Mouse (Mus musculus) hindbrain, embryonic 16.5 days (tissue): ENCODE measurements around the gene Olfr65. TPM values are rescaled to one million over a fixed set of nuclear protein-coding genes. Genes with fewer than 3 reads are reported as not detected.

ENCODE experiments used
- ATAC-seq: fragments of 200-750 bp; cut with Nextera tagmentation; 2 replicates; pipeline ENCODE4 v1.8.0; 2017; ENCODE audit warnings: moderate TSS enrichment, moderate library complexity
- H3K27ac ChIP-seq: fragments of 300-500 bp; sonication (generic); 2 replicates; pipeline ENCODE4 v1.5.1; 2014; ENCODE audit warnings: low read depth, mild to moderate bottlenecking, control low read depth, low read length, moderate library complexity
- H3K27me3 ChIP-seq: fragments of 300-500 bp; sonication (generic); replicated peaks from 2 replicates; pipeline ENCODE4 v1.6.1; 2014; ENCODE audit warnings: low read length; ENCODE audit not compliant: control insufficient read depth, insufficient read depth
- H3K36me3 ChIP-seq: fragments of 300-500 bp; sonication (generic); 2 replicates; pipeline ENCODE4 v1.6.1; 2014; ENCODE audit warnings: mild to moderate bottlenecking, low read length, moderate library complexity, mixed read lengths; ENCODE audit not compliant: control insufficient read depth, insufficient read depth
- H3K4me1 ChIP-seq: fragments of 300-500 bp; sonication (generic); 2 replicates; pipeline ENCODE4 v1.6.1; 2014; ENCODE audit warnings: low read depth, low read length; ENCODE audit not compliant: control insufficient read depth, insufficient read depth
- H3K4me2 ChIP-seq: fragments of 300-500 bp; sonication (generic); 2 replicates; pipeline ENCODE4 v1.6.1; 2014; ENCODE audit warnings: mild to moderate bottlenecking, low read length, control low read depth, moderate library complexity
- H3K4me3 ChIP-seq: fragments of 300-500 bp; sonication (generic); 2 replicates; pipeline ENCODE4 v1.5.1; 2014; ENCODE audit warnings: mild to moderate bottlenecking, low read length, control low read depth, moderate library complexity
- H3K9ac ChIP-seq: fragments of 300-500 bp; sonication (generic); 2 replicates; pipeline ENCODE4 v1.6.1; 2014; ENCODE audit warnings: low read depth, mild to moderate bottlenecking, control low read depth, low read length, moderate library complexity
- H3K9me3 ChIP-seq: fragments of 300-500 bp; sonication (generic); 2 replicates; pipeline ENCODE4 v1.6.1; 2014; ENCODE audit warnings: mild to moderate bottlenecking, low read length, moderate library complexity; ENCODE audit not compliant: control insufficient read depth
- WGBS: fragments of 180-500 bp; shearing (Covaris S2); extraction: QIAGEN DNeasy Blood & Tissue Kit; methylation state at CpG from one replicate; pipeline ENCODE4 v1.1.7; 2014; 5-methylcytosine and 5-hydroxymethylcytosine counted together
- polyA plus RNA-seq: library from polyadenylated mRNA; unstranded; fragments of >200 nt; fragmentation: Nextera tagmentation; extraction: Ambion mirVana; gene quantifications from 2 replicates; pipeline ENCODE4 v1.2.1, GENCODE M21; 2015

The Olfr65 gene
- polyA plus RNA-seq, 1 experiment from 2014 or later = not detected

- H3K9ac ChIP-seq = no peak within 1 kb of the TSS
- no peak within 1 kb of the TSS for H3K4me3 ChIP-seq
- H3K27me3 ChIP-seq = no peaks in the 10 kb centered on the region
- H3K36me3 ChIP-seq = no peaks in the 10 kb centered on the region
- H3K4me1 ChIP-seq = no peaks in the 10 kb centered on the region
- no peak within 1 kb of the TSS for H3K4me2 ChIP-seq
- ATAC-seq = no peak
- H3K9me3 ChIP-seq = no peaks in the 10 kb centered on the region
- H3K27ac ChIP-seq = no peak within 1 kb of the TSS
Observed at GRCm38 (mm10) chr7:103886152-103886551, 17.1 kb upstream of the Olfr65 start, which contains the start of gene Olfr66. Olfr66 (minus strand) TSS chr7:103886252.

- Histone ChIP-seq H3K36me3 (no peaks in the 10 kb centered on the region), H3K9me3 (no peaks in the 10 kb centered on the region), H3K4me3 (no peak within 1 kb of the TSS), H3K27me3 (no peaks in the 10 kb centered on the region), H3K4me1 (no peaks in the 10 kb centered on the region), H3K9ac (no peak within 1 kb of the TSS), H3K27ac (no peak within 1 kb of the TSS), H3K4me2 (no peak within 1 kb of the TSS)
- 79% methylated on average over 1 of the region's 1 CpGs for whole genome bisulfite sequencing
- ATAC-seq = no peak
Observed at GRCm38 (mm10) chr7:103894385-103894784, 8.9 kb upstream of the Olfr65 start, which contains the start of gene Olfr64. Olfr64 (minus strand) TSS chr7:103894485.

- no peak overlapping the region for H3K4me2 ChIP-seq
- no peak for ATAC-seq
- H3K4me3 ChIP-seq = no peak overlapping the region
- H3K27ac ChIP-seq = no peak overlapping the region
- no peaks in the 10 kb centered on the region for H3K9me3 ChIP-seq
- H3K9ac ChIP-seq = no peak overlapping the region
- no peaks in the 10 kb centered on the region for H3K27me3 ChIP-seq
- no peaks in the 10 kb centered on the region for H3K4me1 ChIP-seq
- 67% methylated on average over 3 of the region's 3 CpGs for WGBS
- no peaks in the 10 kb centered on the region for H3K36me3 ChIP-seq
Observed at GRCm38 (mm10) chr7:103910047-103910446, 6.8 kb downstream of the Olfr65 start.

GRCm38 (mm10) chr7:103912969-103913511 is 9.8 kb downstream of the Olfr65 start:
- H3K4me1 ChIP-seq = no peaks in the 10 kb centered on the region
- H3K27me3 ChIP-seq = no peaks in the 10 kb centered on the region
- WGBS = 47% methylated on average over 8 of the region's 8 CpGs
- no peaks in the 10 kb centered on the region for H3K9me3 ChIP-seq
- H3K9ac ChIP-seq = no peak overlapping the region
- H3K27ac ChIP-seq = no peak overlapping the region
- H3K4me2 ChIP-seq = no peak overlapping the region
- no peak overlapping the region for H3K4me3 ChIP-seq
- no peak for ATAC-seq
- no peaks in the 10 kb centered on the region for H3K36me3 ChIP-seq

- H3K9ac ChIP-seq = no peak overlapping the region
- no peaks in the 10 kb centered on the region for H3K9me3 ChIP-seq
- no peaks in the 10 kb centered on the region for H3K4me1 ChIP-seq
- no peaks in the 10 kb centered on the region for H3K27me3 ChIP-seq
- H3K36me3 ChIP-seq = no peaks in the 10 kb centered on the region
- H3K4me3 ChIP-seq = no peak overlapping the region
- no peak overlapping the region for H3K27ac ChIP-seq
- no peak overlapping the region for H3K4me2 ChIP-seq
- ATAC-seq = no peak
Observed at GRCm38 (mm10) chr7:103915338-103915737, 12.1 kb downstream of the Olfr65 start.

GRCm38 (mm10) chr7:103928525-103928924 is 25.2 kb downstream of the Olfr65 start, which contains the start of gene Olfr631:
Olfr631 (plus strand) TSS chr7:103928825.
- Histone ChIP-seq H3K9ac (no peak within 1 kb of the TSS), H3K4me1 (no peaks in the 10 kb centered on the region), H3K27ac (no peak within 1 kb of the TSS), H3K27me3 (no peaks in the 10 kb centered on the region), H3K4me3 (no peak within 1 kb of the TSS), H3K36me3 (no peaks in the 10 kb centered on the region), H3K9me3 (no peaks in the 10 kb centered on the region), H3K4me2 (no peak within 1 kb of the TSS)
- no peak for ATAC-seq

- no peak within 1 kb of the TSS for H3K4me3 ChIP-seq
- ATAC-seq = no peak
- no peaks in the 10 kb centered on the region for H3K36me3 ChIP-seq
- H3K27ac ChIP-seq = no peak within 1 kb of the TSS
- no peaks in the 10 kb centered on the region for H3K27me3 ChIP-seq
- no peaks in the 10 kb centered on the region for H3K4me1 ChIP-seq
- H3K9me3 ChIP-seq = no peaks in the 10 kb centered on the region
- no peak within 1 kb of the TSS for H3K9ac ChIP-seq
- WGBS = 78% methylated on average over 2 of the region's 2 CpGs
- H3K4me2 ChIP-seq = no peak within 1 kb of the TSS
Observed at GRCm38 (mm10) chr7:103934264-103934663, 31.0 kb downstream of the Olfr65 start, which contains the start of gene Olfr632. Olfr632 (plus strand) TSS chr7:103934347.

- Histone ChIP-seq H3K27me3 (no peaks in the 10 kb centered on the region), H3K9me3 (no peaks in the 10 kb centered on the region), H3K36me3 (no peaks in the 10 kb centered on the region), H3K4me3 (no peak overlapping the region), H3K4me2 (no peak overlapping the region), H3K4me1 (no peaks in the 10 kb centered on the region), H3K27ac (no peak overlapping the region), H3K9ac (no peak overlapping the region)
- ATAC-seq = peak; percentile 50; the same call in 1 of the 2 replicates
- 27% methylated on average over 2 of the region's 2 CpGs for WGBS
Observed at GRCm38 (mm10) chr7:103942730-103943129, 39.4 kb downstream of the Olfr65 start.

- no peaks in the 10 kb centered on the region for H3K4me1 ChIP-seq
- no peak for ATAC-seq
- H3K36me3 ChIP-seq = no peaks in the 10 kb centered on the region
- H3K9ac ChIP-seq = no peak within 1 kb of the TSS
- H3K27me3 ChIP-seq = no peaks in the 10 kb centered on the region
- no peaks in the 10 kb centered on the region for H3K9me3 ChIP-seq
- H3K4me2 ChIP-seq = no peak within 1 kb of the TSS
- H3K27ac ChIP-seq = no peak within 1 kb of the TSS
- no peak within 1 kb of the TSS for H3K4me3 ChIP-seq
Observed at GRCm38 (mm10) chr7:103944137-103944536, 40.9 kb downstream of the Olfr65 start, which contains the start of gene Olfr633. Olfr633 (plus strand) TSS chr7:103944437.
